Mouse (Mus musculus) ES-Bruce4 (cell line): ENCODE measurements around the gene Mesp1.

Experiments
- CTCF ChIP-seq: IDR thresholded peaks from one replicate; pipeline ENCODE4 v1.8.1; 2011; ENCODE audit warnings: low read depth, low read length
- POLR2A ChIP-seq: IDR thresholded peaks from one replicate; pipeline ENCODE4 v1.8.1; 2011; ENCODE audit warnings: low read length; ENCODE audit not compliant: insufficient read depth

DNA sequence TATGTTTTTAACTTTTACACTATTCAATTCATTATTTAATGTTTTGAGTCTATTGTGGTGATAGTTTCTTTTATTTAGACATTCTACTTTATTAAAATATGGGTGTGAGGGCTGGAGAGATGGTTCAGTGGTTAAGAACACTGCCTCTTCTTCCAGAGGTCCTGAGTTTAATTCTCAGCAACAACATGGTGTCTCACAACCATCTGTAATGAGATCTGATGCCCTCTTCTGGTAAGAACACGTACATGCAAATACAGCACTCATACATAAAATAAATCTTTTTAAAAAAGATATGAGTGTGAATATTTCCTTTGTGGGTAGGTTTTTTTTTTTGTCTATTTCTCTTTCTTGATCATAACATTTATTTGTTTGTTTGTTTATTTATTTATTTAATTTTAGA, 27.6 kb downstream of the Mesp1 start:
- TF ChIP-seq CTCF, result no peak
- no peak for TF ChIP-seq POLR2A
